Mouse (Mus musculus) c-Kit-positive CD71-negative TER-119-negative erythroid progenitor cells, embryonic 14.5 days (primary cell): ENCODE data around the gene Tab3.
A peak's percentile ranks its signal among the peaks of the same experiment; 100 is the strongest.

ENCODE experiments used
- DNase-seq: peaks from one replicate; pipeline ENCODE4 v3.0.0-alpha.2; 2013; ENCODE audit warnings: low read depth

The Tab3 gene

GRCm38 (mm10) chrX:85573532-85574181 lies at the start of gene Tab3:
Gene Tab3 (plus strand): TSS chrX:85574022.
- DNase-seq, result peak; percentile 82

- no peak for DNase-seq
These were observed 48.3 kb upstream of the Tab3 start for GRCm38 (mm10) chrX:85525545-85525944.

- no peak for DNase-seq
These were observed 47.4 kb upstream of the Tab3 start for GRCm38 (mm10) chrX:85526263-85527019.

GRCm38 (mm10) chrX:85558931-85559330 lies 14.9 kb upstream of the Tab3 start:
- no peak for DNase-seq

- no peak for DNase-seq
These were observed 7.6 kb upstream of the Tab3 start for GRCm38 (mm10) chrX:85566256-85566655.

GRCm38 (mm10) chrX:85574182-85574541 lies 340 bp downstream of the Tab3 start:
- DNase-seq, result no peak

GRCm38 (mm10) chrX:85576310-85576709 lies 2.5 kb downstream of the Tab3 start:
- no peak for DNase-seq

- no peak for DNase-seq
These were observed 6.9 kb downstream of the Tab3 start for GRCm38 (mm10) chrX:85580768-85581167.

GRCm38 (mm10) chrX:85582517-85582916 lies 8.7 kb downstream of the Tab3 start:
- no peak for DNase-seq

GRCm38 (mm10) chrX:85585575-85585974 lies 11.8 kb downstream of the Tab3 start:
- no peak for DNase-seq

GRCm38 (mm10) chrX:85614701-85615100 lies 40.9 kb downstream of the Tab3 start:
- DNase-seq, result peak; percentile 1

- peak; percentile 9 for DNase-seq
These were observed 72.5 kb downstream of the Tab3 start for GRCm38 (mm10) chrX:85646204-85646777.

- DNase-seq, result peak; percentile 26
These were observed 103.0 kb downstream of the Tab3 start for GRCm38 (mm10) chrX:85676808-85677207.

- DNase-seq, result no peak
These were observed 108.3 kb downstream of the Tab3 start for GRCm38 (mm10) chrX:85682125-85682524.

- no peak for DNase-seq
These were observed 109.9 kb downstream of the Tab3 start for GRCm38 (mm10) chrX:85683723-85684122.
